Mouse (Mus musculus) adrenal gland, adult 2 months (tissue): ENCODE measurements at regions not wholly inside any gene's neighbourhood (a gene's known extent, or its start where the extent isn't known, plus 50 kb on each side); places are given as distances from the start of the nearest gene placed in this dataset.
A peak's percentile ranks its signal among the peaks of the same experiment; 100 is the strongest.

ENCODE experiments used
- DNase-seq: peaks from one replicate; pipeline ENCODE4 v3.0.0; 2021

DNA sequence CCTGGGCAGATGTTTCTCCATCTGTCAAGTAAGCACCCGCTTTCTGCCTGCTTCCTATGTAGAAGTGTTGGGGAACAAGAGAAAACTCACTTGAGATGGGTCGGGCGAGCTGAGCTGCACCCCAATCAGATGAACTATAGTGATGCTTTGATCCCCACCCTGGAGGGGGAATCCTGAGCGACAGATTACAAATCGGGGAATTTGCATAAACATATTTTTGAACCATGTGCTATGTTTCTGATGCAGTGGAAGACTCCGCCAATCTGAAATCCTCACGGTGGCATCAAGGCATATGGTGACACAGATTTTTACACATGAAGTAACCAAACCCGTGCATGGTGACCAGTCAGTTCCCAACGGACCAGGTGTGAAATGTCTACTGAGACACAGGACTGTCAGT lies 231.4 kb upstream of the Chd6 start:
- no peak for DNase-seq

DNA sequence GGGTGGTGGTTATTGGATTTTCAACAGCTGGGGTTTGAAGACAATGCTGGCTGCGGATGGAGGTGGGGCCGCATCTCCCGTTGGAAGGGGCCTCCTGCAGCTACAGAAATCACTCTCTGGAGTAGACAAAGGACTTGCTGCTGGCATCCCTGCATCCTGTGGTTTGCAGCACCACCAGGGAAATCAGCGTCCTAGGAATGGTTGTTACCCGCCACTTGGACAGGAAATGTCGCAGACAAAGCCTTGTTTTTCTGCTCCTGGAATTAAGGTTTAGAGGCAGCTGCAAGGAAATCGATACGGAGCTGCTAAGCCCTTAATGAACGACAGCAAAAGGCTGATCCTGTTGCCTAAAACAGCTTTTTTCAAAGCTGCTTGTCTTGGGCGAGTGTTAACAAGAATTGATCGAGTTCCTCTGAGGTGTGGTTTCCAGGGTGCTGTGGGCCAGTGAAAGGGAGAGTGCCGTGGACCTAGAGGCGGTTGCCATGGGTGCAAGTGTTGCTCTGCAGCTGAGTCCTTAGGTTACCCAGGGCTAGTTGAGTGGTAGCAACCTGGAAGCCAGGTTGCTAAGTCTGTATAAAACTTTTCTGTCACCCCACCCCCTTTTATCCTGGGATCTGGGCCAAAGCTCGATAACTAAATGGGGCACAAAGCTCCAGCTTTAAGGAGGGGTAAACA lies 230.6 kb upstream of the Chd6 start:
- DNase-seq, result no peak

DNA sequence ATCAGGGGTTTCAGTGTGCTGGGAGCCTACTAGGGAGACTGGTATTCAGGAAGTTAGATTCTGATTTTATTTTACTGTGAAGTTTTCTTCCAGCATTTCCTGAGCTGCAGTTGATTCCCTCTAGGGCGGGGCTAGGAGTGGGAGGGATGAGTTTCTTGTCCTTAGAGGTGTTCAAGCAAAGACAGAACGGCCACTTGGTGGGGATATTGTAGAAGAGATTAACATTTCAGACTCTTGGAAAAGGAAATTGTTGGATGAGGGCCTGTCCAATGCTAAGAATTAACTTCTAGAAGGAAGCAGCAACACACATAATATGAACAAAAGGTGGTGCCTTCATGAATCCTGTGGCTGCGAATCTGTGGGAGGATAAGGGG lies 230.1 kb upstream of the Chd6 start:
- DNase-seq, result no peak

DNA sequence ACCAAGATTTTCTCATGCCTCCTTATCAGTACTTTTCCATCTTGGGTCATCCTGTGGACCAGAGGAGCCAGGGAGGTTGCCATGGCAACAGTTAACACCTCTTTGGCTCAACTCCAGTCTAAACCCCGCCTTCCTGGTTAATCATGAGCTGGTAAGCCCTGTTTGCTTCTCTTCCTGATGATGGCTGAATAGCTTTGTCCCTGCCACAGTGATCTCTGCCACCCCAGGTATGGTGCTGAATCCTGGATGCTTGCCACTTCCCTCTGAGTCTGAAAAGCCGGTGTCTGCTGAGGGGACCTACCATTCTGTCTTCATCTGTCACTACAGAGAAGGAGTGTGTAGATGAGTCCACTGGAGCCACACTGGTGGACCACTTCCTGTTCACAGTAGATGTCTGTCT lies 223.8 kb upstream of the Chd6 start:
- no peak for DNase-seq

DNA sequence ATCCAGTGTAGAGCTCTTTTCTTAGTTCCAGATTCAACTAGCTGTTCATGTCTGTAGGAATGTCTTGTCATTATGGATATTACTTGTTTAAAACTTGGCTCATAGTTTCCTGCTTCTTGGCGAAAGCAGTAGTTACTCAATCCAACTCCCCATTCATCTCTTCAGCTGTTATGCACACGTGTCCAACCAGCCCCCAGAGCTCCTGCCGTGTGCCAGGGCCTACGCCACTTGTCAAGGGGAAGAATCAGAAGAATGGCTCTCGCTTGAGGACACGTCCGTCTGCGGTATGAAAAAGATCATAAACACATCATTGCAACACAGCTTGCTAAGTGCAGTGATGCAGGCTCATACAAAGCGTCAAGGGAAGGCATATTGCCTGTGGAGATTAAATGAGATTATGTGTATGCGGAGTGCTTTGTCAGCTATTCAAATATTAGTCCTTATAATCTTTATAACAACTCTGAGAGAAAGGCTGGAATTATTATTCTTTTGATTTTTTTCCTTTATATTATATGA lies 223.0 kb upstream of the Chd6 start:
- no peak for DNase-seq

DNA sequence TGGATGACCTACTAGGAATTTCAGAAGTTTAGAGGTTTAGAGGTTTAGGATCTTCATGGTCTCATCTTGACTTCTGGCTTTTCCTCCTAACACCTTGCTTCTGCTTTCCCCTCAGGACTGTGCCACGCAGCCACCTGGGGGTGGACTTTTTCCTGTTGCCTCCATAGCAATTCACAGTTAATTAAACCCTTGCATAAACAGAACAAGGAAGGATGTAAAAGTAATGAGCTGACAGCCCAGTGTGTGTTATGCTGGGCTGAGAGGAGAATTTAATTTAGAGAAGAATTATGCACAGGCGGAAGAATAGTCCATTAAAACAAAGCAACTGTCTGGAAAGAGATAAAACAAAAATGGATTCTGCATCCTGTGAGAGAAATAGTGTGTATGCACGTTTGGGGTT lies 193.9 kb upstream of the Chd6 start:
- no peak for DNase-seq

DNA sequence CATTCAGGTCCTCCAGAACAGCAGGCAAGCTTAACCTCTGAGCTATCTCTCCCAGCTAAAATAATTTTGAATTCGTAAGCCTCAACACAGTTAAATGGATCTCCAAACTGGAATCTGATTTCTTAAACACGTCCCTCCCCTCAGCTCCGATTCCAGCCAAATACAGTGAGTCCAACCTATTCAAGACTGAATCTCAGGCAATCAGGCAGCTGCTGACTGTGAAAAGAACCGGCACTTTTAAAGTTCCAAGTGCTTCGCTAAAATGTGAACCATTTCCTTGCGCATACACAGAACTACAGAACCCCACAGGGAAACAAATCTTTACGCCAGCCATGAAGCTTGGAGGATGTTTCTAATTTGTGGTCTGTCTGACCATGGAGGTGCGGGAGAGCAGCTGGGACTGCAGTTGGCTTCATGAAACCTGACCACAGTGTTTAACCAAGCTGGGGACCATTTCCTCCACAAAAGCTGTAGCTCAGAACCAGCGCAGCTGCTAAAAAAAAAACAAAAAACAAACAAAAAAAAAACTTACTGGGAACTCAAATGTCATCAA lies 160.1 kb upstream of the Chd6 start:
- no peak for DNase-seq

DNA sequence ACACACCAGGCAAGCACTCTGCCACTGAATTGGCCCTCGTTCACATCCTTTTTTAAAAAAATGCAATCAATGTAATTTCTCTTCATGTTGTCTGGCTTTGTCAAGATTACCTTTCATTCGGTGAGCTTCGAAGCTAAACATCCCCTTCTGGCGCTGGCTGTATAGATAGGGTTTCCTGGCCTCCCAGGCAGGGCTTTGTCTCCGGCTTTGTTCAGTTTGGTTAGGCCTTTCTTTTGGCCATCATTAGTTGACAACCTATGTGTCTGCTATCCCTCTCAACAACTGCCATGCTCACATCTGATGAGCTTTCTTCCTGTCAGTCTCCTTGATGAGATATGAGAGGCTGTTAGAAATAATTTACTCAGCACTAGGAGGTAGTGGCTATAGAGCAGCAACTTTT lies 157.6 kb upstream of the Chd6 start:
- no peak for DNase-seq

DNA sequence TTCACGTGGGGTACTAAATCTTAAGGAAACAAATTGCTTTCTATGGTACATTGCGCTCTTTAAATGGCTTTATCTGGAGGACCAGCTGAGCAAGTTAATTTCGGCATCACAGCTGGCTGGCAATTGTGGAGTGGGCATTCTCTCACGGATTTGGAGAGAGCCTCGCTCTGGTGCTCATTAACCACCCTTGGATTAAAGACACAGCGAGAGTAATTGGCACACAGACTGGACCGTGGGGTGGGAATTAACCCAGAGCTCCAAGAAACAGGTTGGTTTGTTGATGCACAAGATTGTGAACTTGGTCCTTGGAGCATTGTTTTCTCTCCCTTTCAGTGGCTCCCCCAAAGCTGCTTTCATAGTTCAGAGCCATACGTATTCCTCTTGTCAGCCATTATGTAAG lies 156.3 kb upstream of the Chd6 start:
- DNase-seq, result no peak

DNA sequence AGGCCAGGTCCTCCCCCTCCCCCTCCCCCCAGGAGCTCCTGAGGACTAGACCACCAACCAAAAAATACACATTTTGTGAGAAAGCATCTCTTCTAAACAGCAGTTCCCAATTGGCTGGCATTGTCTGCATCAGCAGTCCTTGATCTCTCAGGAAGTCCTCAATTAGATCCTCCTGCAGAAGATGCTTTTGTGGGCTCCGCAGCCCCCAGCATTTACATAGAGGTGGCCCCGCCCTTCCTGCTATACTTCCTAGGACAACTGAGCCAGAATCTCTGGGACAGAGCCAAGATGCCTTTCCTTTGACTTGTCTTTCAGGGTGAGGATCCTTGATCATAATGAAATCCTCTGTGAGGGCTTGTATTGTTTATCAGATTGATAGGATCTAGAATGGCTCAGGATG lies 143.9 kb upstream of the Chd6 start:
- DNase-seq, result no peak

DNA sequence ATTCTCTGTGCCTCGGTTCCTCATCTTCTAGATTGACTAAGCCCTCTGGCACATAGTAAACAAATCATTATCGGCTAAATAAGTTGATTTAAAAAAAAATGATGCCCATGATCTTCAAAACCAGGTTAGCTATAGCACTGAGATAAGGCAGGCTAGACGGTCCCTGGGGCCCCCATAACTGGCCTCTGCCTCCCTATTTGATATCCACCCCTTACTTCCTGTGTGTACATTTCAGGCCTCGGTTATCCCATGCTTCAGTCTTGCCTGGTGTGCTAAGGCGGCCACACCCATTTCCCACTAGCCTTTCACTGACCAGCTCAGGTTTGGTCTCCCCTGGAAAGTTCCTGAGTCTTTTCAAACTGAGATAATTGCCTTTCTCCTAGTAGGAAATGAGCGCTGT lies 132.8 kb upstream of the Chd6 start:
- DNase-seq, result no peak

DNA sequence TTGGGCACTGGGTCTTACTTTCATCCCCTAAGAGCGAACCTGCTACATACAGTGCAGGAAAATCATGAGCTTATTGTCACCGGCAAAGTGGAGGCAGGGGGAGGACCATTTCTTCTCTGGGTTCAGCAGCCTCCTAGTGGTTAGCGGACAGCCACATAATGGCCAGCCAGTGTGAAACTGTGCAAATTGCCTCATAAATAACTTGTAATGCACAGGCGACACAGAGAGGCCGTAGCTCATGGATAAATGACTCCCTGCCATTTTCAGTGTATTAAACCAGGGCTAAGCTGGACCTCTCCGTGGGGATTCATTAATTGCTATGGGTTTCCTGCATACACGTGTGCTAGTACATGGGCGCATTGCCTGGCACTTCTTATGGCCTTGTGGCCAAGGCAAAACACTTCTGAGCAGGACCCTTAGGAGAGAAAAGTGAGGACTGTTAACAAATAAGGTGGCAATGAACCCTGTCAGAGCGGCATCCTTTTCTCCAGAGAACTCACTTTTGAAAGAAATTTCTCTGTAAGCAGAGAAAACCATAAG lies 128.5 kb upstream of the Chd6 start:
- no peak for DNase-seq

DNA sequence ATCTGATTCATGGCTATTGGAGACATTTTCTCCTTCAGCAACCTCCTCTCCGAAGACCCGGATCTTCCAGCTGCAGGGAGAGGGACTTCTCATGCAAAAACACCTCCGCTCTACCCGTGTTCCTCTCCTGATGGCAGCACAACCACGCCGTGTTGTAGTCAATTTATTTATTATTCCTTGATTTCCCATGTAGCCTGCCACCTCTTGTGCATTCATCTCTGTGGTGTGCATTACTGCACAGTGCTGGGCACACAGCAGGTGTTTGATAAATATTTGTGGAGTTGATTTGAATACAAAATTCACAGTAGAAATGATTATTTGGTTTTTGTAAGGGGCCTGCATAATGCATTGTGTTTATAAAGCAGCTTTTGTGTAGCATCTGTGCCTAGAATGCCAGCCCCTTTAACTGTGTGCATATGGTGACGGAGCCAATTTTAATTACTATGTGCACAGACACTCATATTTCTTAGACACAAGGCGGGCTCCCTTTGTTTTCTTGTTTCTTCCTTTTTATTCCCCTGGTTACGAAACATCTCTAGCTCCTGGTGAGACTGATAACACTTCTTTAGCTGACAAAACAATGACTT lies 124.4 kb upstream of the Chd6 start:
- DNase-seq, result no peak

DNA sequence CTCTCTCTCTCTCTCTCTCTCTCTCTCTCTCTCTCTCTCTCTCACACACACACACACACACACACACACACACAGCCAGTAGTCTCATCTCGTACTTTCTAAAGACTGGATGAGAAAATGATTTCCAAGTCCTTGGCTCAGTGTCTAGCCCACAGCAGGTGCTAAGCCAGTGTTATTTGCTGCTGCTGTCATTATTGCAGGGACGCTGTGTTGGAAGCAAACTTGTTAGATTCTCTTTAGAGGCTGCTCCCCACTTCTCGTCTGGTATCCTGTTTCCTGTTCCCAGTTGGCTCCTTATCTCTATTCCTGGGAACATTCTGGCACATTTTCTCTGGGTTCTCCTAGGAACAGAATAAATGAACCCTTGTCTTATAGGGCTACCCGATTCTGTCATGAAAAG lies 122.5 kb upstream of the Chd6 start:
- DNase-seq, result no peak

DNA sequence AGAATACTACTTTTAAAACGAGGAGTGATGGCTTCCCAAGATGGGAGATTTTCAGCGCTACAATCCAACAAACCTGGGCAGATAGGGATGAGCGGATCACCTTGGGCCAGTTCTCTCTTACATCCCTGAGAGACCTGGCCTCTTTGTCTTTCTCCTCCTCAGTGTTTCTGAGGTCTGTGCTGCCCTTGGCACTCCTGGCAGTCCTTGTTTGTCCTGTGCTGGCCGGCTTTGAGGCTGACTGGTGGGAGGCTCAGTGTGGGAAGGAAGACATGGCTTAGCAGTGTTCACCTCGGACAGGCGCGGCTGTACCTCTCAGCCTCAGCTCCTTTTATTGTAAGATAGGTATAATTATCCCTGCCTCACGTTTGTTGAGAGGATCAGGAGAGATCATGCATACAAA lies 106.9 kb upstream of the Chd6 start:
- DNase-seq, result no peak

DNA sequence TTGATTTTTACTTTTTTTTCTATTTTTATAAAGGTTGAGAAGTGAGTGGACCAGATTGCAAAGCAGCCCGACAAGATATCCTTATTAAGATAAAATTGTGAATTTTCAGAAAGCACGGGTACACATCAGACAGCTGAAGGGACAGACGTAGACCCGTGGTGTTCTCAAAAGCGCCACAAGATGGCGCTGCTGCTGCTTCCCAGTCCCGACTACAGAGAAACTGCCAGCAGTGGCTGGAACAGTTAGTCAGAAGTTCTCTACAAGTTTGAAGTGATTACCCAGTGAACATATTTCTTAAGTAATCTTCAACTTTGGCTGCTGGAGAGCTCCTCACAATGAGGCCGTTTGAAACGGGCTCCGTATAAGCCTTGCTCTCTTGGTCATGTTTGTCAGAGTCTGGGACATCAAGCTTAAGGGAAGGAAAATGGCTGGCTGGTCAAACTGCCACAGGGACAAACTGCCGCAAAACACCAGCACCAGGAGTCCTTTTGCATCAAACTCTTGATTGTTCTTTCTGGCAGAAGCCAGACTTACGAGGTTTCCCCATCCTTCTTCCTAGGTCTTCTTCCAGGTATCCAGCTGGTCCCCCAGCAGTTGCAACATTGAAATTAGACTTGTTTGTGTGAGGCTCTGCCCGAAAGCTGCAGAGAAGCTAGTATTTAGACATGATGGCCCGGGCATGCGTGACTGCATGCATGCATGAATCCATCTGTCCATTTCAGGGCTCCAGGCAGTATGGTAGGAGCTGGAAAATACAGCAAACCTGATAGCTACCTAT lies 106.0 kb upstream of the Chd6 start:
- DNase-seq, result peak; percentile 72

DNA sequence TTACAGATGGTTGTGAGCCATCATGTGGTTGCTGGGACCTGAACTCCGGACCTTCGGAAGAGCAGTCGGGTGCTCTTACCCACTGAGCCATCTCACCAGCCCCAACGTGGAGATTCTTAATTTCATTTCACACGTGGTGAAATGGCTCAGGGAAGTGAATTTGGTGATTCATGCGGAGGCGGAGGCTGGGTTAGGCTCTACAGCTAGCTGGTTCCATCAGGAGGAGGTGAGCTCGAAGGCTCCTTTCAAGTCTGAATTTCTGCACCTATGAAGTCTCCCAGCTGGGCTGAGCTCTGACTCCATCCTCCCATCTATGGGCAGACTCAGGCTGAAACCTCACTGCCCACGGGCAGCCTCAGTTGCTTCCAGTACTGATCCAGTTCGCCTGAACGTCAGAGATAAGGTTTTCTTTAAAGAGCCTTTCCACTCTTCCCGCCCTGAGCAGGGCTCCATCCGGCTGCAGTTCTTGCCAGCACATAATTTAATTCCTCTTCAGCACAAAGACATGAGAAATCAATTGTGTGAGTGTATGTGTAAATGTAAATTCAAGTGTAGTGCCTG lies 103.5 kb upstream of the Chd6 start:
- no peak for DNase-seq

DNA sequence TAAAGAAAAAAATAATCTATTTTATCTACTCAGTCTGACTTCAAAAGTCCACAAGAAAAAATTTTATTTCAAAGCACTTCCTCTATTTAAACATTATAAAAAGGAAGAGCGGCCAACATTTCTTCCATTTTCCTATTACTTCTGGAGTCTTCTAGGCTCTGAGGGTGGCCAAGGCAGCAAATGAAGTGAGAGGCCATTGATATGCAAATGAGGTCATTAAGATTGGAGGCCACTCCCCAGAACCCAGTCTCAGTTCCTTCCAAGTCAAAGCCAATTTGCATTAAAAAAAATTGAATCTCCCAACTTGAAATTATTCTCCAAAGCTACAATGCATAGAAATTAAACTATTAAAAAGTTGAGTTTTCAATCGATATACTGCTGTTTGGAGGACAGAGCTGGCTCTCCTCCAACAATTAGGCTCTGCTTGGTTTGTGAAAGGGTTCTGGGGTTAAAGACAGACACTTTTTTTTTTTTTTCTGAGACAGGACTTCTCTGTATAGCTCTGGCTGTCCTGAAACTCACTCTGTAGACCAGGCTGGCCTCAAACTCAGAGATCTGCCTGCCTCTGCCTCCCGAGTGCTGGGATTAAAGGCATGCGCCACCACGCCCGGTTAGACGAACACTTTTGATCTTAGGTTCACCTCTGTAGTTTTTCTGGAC lies 88.0 kb upstream of the Chd6 start:
- DNase-seq, result no peak

DNA sequence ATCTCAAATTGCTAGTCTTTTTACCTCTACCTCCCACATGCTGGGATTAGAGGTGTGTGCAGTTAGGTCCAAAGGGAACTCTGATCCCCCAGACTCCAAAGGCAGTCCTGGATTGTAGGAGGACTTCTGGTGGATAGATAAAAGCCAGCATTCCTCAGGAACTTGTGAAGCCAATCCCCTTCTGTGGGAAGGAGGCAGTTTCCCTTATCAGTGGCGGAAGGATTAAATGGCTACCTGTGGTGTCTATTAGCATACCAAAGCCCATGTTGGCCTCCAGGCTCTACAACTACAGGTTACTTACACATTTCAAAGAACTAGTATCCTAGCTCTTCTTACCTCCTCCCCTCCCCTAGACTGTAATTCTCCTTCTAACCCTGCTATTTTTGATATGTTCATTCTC lies 78.6 kb upstream of the Chd6 start:
- no peak for DNase-seq

DNA sequence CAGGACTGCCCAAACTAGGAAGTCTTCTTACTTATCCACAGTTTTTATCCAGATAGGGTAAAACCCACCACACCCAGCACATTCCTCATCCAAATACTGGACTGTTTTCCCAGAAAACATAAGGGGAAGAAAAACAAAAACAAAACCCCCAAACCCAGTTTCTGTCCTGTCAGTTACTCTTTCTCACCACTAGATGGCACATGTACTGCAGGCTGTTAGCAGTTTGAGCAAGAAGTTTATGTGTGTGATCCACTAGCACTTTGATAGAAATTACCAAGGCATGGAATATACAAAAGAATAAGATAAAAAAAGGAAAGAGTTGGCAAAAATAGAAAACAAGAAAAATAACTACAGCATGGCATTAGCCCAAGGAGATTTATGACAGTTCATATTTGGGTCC lies 76.2 kb upstream of the Chd6 start:
- DNase-seq, result no peak

DNA sequence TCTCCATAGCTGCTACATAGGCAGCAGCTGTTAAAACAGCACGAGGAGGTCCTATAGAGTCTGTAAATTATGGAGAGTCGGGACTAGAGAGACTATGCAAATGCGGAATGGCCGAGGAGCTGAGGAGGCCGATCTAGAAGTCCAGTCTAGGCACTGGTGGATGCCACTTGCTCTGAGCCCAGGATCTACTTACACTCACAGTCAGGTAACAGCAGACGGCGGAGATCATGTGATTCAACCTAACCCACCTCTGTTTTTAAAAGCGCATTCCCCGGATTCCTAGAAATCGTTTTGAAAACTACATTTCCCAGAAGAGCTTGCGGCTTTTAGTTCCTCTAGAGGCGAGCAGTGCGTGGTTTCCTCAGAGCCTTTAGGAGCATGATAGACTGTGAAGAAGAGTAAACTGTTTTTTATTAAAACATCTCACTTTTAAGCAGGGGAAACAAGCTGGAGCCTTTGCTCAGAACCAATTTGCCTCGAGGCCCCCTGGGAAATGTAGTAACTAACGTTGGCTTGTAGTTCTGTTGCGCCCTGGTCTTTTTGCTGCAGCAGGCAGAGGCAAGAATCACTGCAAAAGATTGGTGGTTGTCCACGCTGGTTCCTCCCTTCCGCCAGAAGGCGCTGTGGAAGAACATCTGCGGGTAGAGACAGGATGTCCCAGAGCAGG lies 68.6 kb upstream of the Chd6 start:
- DNase-seq, result peak; percentile 77

DNA sequence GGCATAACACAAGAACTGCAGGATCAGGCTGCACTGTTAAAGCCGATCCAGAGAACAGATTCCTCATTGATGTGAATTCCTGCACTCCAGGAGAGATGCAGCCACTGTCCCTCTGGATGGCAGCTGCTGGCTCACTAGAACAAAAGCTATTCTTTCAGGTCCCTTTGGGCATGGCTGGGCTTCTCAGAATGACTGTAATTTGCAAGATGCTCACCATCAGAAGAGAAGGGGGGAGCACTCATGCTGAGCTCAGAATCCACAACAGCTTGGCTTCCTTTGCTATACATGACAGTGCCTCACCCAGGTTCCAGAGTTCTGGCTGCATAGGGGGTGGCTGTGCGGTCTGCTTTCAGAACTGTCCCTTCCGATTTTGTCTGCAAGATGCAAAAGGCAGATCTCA lies 57.8 kb upstream of the Chd6 start:
- no peak for DNase-seq
